Mouse (Mus musculus) adrenal gland, adult 18-20 months (tissue): ENCODE measurements around the gene Dennd1a. TPM values are rescaled to one million over a fixed set of nuclear protein-coding genes. Genes with fewer than 3 reads are reported as not detected.

Experiments
- DNase-seq, 2 experiments: peaks; one replicate each; pipeline ENCODE4 v3.0.0; 2021 to 2022; ENCODE audit warnings: low spot score in 2 of 2
- total RNA-seq, 2 experiments: library from RNA; stranded (reverse); gene quantifications; 1 replicate in 1 of 2; 2 replicates in 1 of 2; pipeline ENCODE4 v1.2.3; 2021

Dennd1a gene
- total RNA-seq, 2 experiments from 2014 or later: 22.5 to 22.9 TPM

DNA sequence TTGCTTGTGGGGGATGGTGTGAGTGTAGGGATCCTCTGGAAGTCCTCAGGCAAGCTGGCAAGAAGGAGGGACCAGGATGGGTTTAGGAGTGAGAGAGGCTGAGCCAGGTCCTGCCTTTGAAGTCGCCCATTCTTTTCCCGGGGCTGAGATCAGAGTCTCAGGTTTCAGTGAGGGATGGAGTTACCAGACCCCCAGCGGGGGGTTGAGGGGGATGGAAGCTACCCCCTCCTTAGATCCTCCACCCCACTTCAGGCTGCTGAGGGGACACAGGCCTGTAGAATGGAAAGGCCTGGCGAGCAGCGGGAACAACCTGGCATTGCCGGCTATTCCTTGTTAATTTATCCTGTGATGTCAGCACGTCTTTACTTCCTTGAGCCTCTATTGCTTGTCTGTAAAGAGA, 505.2 kb downstream of the Dennd1a start:
- no peak for DNase-seq

- DNase-seq: no peak
Measured at GRCm38 (mm10) chr2:37781421-37781820, 505.8 kb downstream of the Dennd1a start.

GRCm38 (mm10) chr2:37780270-37780929, 506.8 kb downstream of the Dennd1a start:
- peak in 1 of 2 experiments; percentile 30 for DNase-seq

DNA sequence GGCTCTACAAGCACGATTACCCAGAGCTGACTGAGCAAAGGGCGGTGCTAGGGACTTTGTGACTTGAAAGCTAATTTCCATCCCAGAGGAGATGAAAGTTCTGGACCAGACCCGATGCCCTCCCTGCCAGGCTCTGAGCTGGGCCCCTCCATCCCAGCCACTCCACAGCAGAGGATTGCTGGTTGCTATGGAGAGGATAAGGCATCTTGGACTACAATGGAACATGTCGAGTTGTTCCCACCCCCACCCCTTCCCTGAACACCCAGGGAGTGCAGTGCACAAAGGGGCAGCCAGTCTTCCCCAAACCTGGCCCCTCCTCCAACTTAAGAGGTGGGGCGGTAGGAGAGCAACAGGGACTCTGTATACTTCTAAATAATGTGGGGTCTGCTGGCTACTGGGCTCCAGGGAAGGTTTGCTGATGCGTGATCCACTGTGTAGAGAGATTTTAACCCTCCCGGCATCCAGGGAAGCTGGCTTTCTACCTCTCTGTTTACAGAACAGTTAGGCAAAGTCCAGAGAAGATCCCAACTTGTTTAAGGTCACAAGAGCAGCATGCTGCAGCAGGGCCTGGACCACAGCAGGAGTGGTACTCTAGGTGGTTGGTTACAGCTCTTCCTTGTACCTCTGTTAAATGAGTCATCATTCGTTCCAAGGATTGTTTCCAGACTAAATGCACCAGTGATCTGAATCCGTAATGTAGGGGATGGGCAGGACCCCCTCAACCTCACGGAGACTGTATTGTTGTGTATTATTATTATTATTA, 509.1 kb downstream of the Dennd1a start:
- no peak for DNase-seq

GRCm38 (mm10) chr2:37776611-37777411, 510.4 kb downstream of the Dennd1a start:
- DNase-seq: no peak

DNA sequence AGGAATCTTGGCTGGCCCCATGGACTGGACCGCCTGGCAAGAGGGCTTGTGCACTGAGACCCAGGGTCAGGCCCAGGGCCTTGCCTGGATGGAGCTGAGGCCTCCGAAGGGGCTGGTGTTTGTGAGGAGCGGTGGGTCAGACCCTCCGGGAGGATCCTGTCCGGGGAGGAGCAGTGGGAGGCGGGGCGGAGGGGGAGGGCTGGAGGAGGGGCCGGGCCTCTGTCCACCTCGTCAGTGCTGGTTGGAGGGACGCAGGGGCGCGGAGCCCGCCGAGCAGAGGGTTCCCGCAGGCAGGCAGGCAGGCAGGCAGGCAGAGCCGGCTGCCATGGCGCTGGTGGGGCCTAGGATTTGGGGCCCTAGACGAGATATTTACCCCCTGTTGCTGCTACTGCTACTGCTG, 511.2 kb downstream of the Dennd1a start, which contains the start of gene Crb2:
TSS of gene Crb2 (plus strand) at position 234 of the 400 bp plus-strand sequence.
- no peak for DNase-seq

DNA sequence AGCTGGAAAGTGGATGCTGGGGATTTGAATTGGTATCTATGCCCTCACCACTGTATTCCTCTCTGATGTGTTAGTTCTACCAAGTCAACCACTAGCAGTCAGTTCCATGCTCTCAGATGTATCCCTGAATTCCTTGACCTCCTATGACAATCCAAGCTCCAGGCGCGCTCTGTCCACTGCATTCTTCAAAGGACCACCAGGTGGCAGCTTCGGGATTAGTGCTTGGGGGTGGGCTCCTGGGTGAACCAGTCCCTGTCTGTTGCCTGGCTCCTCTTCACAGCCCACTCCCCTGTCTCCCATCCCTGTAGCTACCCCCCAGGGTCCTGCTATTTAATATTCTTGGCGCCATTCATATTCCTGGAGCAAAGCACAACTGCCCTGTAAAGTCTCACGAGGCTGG, 512.6 kb downstream of the Dennd1a start:
- DNase-seq: peak in 1 of 2 experiments; percentile 35

- peak; percentile 83 to 84 for DNase-seq
Measured at GRCm38 (mm10) chr2:37771618-37772285, 515.4 kb downstream of the Dennd1a start.

GRCm38 (mm10) chr2:37769793-37770192, 517.4 kb downstream of the Dennd1a start:
- no peak for DNase-seq

DNA sequence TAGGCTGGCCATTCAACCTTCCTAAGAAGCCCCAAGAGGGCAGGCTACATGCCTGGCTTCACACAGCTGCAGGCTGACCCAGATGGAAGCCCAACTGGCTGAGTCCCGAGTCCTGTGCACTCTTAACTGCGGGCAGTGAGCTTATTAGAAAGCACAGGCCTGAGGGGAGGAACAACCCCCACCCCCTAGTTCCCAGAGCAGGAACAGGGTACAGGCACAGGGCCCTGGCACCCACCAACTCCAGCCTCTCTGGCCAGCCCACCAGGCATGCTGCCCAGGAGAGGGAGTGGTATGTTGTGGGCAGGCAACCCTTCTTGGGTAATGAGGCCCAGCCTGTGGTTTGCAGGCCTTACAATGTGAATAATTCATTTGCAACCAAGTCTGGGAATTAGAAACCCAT, 518.3 kb downstream of the Dennd1a start:
- DNase-seq: no peak

GRCm38 (mm10) chr2:37767739-37768138, 519.5 kb downstream of the Dennd1a start:
- no peak for DNase-seq

GRCm38 (mm10) chr2:37767080-37767547, 520.1 kb downstream of the Dennd1a start:
- no peak for DNase-seq

DNA sequence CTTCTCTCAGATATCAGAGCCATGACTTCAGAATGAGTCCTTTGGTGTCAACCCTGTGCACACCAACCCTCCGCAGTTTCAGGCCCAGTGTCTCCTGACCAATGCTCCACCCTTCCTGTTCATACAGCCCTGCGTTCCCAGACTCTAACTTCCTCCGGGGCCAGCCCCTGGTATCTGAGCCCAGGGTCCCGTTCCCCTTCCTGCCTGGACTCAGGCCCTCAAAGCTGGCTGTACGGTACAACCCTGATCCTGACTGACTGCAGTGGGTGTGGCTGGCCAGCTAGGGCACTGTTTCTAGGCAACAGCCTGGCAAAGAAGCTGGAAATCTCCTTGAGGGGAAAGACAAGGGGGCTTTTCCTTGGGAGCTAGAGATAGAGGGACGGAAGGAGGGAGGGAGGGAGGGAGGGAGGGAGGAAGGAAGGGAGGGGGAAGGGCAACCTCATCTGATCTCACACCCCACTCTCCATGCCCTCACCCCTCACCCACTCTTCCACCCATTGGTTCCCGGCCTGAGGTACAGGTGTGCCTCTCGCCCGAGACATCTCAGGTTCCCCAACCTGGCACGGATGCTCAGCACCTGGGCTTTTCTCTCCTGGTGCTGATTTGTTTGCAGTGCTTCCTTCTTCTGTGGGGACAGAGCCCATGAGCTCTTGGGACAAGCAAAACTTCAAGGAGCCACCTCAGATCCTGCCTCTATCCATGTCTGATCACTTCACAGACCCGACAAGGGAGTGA, 521.0 kb downstream of the Dennd1a start:
- DNase-seq: no peak

- no peak for DNase-seq
Measured at GRCm38 (mm10) chr2:37765082-37765483, 522.1 kb downstream of the Dennd1a start.

- no peak for DNase-seq
Measured at GRCm38 (mm10) chr2:37764514-37764913, 522.7 kb downstream of the Dennd1a start.

GRCm38 (mm10) chr2:37763638-37764037, 523.6 kb downstream of the Dennd1a start:
- DNase-seq: no peak

DNA sequence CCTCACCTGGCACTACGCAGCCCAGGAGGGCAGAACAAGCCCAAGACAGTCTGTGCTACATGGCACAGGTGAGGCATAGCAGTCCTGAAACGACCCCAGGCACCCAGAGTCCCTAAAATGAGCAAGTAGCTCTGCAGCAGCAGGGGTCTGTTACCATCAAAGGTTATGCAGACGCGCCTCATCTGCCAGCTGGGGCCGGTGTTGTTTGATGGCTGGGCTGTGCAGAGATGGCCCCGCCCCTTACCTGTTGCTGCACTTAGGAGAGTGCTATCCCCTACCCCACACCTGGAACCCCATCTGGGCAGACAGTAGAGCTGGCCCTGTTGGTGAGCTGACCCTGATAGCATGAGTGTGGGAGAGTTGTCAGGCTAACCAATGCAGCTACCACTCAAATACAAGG, 526.6 kb downstream of the Dennd1a start:
- DNase-seq: no peak

GRCm38 (mm10) chr2:37758343-37759015, 528.7 kb downstream of the Dennd1a start:
- no peak for DNase-seq

DNA sequence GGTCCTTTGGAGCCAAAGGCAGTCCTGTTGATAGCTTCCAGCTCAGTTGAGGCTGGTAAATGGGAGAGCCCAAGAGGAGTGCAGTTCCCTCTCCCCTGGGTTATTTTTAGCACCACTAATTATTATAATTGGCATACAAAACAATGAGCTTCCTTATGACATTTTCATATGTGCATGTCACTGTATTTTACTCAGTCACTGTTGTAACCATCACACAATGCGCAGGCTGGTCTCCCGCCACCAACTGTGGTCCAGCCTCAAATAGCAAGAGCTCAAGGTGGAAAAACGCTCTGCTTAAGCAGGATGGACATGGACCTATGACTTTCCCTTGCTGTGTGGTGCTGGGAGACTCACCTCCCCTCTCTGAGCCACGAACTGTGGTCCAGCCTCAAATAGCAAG, 529.4 kb downstream of the Dennd1a start:
- DNase-seq: no peak

DNA sequence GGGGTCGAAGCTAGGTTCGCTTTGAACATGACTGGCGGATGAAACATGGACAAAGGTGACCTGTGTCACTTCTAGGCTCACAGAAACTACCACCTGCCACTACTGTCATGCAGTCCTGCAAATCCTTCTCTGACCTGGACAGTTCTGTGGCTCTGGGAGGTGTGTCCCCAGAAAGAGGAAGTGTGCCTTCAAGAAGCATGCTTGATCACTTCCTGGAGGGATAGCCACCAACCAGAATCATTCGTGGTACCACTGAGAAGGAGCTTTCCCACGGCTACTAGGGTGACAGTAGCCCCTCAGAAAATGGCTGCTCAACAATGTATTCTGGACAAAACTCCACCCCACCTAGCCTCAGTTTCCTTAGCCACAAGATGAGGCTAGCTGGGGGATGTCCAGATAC, 530.2 kb downstream of the Dennd1a start:
- no peak for DNase-seq
